Mouse (Mus musculus): ENCODE measurements around the gene Nos1ap.

The Nos1ap gene

DNA sequence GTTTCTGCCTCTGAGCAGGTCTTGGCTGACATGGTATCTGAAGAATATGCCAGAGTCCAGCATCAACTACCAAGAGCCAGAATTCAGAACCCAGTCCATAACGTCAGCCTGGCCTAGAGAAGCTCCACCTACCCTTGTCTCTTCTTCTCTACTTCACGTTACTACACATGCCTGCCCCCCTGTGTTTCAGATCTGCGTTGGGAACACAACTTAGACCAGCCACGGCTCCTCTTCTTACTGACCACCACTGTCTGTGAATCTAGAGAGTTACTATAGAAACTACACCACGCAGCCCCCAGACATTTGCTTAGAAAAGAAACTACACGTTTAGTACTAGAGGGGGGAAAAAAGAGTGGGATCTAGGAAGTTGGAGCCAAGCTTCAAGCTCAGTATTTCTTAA lies 2.9 kb downstream of the Nos1ap start:
- no peak for DNase-seq

DNA sequence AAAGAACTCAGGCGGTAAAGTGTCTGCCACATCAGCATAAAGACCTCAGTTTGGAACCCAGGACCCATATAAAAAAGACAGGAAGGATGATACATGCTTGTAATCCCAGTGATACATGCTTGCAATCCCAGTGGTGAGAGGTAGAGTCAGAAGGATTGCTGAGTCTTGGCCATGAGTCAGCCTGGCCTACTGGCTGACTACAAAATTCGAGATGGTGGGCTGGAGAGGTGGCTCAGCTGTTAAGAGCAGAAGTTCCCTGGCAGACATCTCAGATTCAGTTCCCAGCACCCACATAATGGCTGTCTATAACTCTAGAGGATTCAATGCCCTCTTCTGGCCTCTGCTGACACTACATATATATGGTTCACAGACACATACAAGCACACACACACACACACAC lies 5.7 kb downstream of the Nos1ap start:
- no peak for DNase-seq

DNA sequence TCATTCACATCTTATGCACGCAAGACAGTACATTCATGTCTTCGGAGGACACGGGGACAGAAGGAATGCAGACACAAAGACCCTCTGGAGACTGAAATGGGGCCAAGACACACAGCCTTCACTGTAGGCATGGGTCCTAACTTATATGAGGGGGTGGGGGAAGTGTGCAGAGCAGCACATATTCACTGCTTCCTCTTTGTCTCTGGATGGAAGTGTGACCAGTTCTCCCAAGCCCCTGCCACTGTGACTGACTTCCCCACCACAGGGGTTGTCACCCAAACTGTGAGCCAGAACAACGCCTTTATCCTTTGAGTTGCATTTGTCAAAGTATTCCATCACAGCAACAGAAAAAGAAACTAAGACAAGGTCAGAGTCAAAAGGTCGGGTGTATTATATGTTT lies 7.3 kb downstream of the Nos1ap start:
- DNase-seq, result no peak

DNA sequence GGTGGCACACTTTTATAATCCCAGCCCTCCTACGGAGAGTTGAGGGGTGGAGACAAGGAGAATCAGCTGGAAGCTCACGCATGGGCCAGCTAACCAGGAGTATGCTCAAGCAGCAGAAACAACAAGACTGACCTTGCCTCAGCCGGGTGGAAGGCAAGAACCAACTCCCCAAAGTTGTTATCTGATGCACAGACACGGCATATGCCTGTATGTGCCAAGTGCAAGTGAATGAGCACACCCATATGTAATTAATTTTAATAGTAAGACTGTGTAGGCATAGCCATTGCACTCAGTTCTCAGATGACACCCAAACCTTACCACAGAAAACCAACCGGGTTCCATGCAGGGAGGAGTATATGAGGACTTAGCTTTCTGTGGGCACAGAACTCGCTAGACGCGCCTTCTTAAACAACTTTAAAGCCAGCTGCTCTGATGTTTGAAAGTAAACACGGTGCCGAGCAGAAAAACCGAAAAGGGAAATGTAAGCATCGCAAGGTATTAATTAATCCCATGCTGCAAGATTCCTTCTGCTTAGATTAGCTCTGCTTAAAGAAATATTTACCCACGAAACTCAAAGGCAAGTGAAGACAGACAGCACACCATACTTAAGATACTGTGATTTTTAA lies 9.1 kb downstream of the Nos1ap start:
- DNase-seq, result no peak

DNA sequence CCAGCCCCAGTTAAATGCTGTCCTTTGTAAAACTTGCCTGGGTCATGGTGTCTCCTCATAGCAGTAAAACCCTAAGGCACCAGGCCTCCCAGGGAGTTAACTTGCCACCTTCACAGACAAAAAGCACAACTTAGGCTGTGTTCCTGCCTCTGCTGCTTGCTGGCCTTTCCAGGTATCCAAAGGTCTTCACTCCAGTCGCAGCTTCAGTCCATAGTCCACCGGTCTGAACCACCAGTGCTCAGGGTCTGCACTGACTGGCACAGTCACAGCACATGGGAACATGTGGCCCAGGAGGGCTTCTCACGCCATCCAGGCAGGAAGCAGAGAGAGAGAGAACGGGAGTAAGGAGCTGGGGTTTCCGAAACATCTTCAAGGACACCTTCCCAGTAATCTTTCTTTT lies 10.2 kb downstream of the Nos1ap start:
- no peak for DNase-seq

DNA sequence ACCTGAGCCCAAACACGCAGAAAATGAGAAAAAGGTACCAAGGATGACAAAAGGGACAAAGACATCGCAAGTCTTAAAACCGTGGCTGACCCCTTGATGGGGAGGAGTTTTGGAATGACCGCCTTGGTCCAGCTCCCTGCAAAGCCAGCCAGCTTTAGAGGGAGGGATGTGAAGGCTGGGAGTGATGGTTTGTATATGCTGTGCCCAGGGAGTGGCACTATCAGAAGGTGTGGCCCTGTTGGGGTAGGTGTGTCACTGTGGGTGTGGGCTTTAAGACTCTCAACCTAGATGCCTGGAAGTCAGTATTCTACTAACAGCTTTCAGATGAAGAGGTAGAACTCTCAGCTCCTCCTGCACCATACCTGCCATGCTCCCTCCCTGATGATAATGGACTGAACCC lies 10.6 kb downstream of the Nos1ap start:
- no peak for DNase-seq

DNA sequence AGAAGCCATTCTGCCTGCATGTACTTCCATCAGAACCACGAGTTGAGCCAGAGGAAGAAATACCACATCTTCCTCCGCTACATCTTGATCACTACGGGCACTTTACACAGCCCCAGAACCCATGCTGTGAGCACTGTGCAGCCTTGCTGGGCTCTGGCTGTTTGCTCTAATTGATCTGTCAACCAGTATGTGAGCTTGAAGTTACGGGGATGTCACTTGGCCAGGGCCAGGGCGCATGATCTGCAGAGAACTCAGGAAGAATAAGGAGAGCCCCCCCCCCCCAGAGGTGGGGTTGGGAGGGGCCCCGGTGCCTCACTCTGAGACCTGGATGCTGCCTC lies 13.0 kb downstream of the Nos1ap start:
- DNase-seq, result no peak

DNA sequence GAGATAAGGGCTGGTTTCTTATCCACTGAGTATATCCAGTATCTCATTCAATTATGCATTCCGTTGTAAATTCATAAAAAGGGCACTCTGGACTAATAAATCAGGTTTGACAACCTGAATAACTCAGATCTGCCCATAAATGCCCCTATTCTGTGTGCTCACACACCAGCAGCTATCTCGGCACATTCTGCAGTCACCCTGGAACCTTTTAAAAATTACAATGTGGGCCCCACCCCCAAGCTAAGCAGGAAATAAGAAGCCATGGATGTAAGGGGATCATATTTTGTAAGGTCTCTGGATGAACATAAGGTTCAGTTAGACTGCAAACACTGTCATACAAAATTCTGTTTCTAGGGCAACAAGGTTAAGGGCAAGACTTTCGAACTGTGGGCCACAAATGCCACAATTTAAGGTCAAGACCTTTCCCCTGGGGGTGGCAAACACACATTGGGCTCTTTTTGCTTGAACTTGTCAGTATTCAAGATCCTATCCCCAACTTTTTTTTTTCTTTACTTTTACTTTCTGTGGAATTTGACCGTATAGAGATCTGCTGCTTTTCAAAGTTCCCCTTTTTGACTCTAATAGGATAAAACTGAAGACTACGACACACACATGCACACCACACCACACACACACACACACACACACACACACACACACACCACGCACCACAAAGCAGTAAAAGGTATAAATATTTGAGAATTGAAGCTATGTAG lies 13.5 kb downstream of the Nos1ap start:
- DNase-seq, result no peak

DNA sequence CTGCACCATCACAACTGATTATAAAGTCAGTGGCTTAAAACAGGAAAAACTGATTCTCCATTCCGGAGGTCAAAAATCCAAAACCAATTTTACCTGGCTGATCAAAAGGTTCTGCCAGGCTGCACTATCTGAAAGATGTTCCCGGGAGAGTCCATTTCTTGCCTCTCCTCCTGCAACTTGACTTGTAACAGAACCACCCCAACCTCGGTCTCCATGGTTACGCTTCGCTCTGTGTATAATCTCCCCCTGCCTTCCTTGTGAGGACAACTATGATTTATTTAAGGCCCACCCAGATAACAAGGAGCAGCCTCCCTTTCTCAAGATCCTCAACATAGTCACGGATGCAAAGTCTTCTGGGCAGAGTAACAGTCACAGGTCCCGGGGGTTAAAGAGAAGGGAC lies 16.5 kb downstream of the Nos1ap start:
- no peak for DNase-seq

DNA sequence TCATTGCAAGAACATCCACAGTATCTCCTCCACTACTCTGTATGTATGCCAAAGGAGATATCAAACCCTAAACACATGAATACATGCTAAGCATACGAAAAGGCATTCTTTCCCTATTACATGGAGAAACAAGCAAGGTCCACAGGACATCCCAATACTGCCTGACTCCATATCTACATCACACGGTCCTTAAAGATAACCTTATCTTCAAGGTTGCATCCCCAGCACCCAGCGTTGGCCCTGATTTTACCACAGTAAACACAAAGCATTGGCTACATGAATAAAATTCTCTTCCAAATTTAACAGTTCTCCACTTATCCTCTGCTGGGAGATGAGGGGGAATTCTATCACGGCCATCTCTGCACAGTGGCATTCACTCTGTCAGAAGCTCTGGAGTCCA lies 22.7 kb downstream of the Nos1ap start:
- no peak for DNase-seq

DNA sequence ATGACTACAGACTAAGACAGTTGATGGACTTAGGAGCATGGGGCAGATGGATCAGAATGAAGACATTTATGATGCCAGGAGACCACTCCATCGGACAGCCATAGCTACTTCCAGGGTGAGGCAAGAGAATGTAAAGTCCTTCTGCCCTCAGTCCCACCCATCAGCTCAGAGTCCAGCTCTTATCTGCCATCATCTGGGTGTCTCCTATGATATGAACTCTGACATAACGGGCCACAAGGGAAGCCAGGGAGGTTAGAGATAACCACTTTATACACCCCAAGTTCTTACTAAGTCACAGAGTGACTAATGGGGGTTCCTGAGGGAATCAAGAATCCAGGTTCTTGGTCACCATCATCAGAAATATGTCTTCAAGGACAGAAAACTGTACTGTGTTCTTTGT lies 23.1 kb downstream of the Nos1ap start:
- DNase-seq, result no peak

DNA sequence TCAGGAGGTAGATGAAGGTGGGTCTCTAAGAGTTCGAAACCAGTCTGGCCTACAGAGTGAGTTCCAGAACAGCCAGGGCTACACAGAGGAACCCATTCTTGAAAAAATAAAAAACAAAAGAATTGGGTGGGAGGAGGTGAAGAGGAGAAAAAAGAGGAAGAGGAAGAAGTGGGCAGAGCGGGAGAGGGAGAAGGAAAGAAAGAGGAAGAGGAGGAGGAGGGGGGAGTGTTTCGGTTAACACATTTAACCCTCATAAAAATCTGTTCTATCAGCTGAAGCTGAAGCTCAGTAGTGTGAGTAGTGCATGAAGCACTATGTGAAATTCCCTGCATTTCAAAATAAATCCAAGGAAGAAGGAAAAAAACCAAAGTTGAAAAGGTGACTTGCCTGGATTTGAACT lies 24.7 kb downstream of the Nos1ap start:
- DNase-seq, result no peak

DNA sequence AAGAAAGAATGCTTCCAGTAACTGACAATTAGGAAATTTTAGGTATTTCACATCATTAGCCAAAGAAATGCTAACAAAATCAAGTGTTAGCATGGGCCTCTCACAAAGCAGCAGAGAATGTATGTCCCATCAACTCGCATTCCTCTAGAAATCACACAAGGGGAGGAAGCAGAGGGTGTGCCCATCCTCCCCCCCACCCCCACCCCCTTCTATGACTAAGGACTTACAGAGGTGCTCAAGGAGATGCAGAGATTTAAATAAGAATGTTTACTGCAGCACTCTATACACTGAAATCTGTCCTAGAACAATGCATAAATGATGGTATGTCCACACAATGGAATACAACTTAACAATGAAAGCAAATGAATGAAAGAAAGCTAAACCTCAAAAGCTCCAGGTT lies 27.2 kb downstream of the Nos1ap start:
- no peak for DNase-seq

DNA sequence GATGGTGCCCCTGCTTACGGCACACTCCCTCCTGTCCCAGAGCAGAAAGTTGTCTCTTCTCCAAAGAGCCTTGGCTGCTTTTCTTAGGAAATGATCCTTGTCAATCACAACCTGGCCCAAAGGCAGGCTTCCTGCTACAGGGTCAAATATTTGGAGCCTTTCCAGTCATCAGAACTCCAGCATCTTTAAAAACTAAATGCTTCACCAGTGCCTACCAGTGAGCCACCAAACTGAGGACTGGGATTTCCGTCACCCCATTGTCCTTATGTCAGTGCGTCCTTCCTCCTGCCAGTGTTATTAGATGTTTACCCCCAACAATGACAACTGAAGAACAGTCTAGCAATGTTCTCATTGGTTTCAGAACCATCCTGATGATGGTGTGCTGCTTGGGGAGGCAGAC lies 28.9 kb downstream of the Nos1ap start:
- DNase-seq, result peak; percentile 53

DNA sequence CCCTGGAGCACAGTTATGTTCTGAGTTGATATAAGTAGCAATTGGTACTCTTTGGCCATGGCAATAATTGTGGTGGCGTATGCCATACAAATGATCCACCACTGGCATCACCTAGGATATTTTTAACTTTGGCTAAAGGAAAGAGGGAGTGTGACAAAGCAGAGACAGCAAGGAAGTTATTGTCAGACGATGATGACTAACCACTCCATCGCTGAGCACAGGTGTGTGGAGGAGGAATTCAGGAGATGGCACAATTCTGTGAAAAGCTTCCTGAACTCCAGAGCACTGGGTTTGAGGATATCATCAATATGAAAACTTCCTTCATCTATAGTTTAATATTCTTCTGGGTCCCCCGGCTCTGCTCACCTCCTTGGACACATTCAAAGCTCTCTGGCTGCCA lies 31.7 kb downstream of the Nos1ap start:
- no peak for DNase-seq

DNA sequence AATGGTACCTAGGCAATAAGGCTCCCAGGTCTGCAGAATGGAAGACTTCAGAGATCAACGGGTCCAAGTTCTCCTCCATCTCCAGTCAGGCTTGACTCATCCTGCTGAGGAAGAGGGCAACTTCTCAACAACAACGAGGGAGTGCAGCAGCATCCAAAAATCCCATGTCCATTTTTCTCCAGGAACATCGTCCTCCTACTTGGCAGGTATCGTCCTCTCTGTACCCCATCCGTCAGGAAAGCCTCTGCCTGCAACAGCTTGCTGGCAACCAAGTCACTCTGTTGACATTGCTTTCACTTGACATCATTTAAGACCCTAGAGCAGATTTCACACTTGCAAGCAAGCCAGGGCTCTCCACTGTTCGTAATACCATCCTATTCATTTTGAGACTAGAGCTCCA lies 33.0 kb downstream of the Nos1ap start:
- DNase-seq, result no peak

DNA sequence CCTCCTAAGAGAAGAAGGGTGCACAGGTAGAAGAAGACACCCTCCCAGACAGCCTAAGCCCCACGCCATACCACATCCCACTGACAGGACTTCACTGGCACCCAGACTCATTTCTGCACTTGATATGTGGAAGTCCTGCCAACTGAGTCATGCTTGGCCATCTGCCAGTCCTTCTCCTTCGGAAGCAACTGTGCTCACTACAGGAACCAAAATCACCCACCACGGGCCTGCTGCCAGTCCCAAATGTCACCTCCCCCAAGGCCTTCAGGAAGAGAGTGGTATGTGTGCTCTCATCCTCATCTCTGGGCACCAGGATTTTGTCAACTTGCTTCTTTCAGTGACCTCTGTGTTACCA lies 34.7 kb downstream of the Nos1ap start:
- peak; percentile 94 for DNase-seq

DNA sequence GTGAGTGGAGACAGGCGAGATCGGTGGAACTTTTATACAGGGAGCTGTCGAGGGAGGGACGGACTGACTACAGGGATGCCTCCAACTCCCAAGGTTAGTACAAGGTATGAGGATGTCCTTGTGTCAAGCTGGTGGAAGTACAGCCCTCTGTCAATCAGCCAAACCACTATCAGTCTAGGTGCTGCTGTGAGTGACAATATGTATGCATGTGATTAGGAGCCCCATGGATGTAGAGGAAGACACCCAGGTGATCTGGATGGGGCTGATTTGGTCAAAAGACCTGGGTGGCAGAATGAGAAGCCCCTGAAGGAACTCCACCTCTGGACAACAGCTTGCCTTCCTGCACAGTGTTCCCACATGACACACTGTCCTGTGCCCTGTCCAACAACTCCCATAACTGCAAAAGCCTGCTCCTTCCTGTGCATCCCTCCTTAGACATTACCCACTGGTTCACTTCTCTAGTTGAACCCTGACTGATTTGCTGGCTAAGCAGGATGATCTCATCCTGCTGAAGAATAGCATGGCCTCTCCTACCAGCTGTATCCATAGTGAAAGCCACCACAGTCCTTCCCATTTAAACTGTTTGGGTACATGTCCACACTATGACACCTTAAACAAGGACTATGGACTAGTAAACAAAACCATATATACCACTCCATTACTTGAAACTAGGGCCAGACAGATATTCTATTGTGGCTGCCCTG lies 35.3 kb downstream of the Nos1ap start:
- no peak for DNase-seq

DNA sequence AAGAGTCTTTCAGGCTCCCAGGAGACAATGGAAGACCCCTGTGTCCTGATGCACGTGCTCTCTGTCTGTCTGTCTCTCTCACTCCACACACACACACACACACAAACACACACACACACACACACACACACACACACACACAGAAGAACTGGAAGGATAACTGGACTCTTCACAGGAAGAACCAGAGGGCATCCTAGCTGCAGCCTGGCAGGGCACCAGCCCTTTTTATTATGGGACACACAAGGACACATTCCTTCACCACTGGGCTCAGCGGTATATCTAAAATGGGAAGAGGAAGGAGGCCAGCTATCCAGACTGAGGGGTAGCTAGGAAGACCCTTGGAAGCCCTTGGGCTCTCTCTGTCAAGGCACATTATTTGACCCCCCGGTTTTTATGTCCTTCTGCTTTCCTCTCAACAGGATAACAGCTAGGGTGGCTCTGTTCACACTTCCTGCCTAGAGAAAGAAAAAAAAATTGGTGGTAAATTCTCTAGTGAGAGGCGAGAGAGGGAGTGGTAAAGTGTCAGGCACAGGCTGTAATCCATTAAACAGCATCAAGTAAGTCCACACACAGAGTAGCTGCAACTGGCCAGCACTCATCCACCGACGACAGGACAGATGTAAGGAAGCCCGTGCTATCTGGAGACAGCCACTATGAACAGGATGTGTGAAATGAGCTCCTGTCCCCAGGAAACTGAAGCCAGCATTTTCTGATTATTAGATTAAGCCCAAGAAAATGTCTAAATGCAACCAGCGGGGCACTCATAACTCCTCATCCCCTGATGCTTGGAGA lies 38.8 kb downstream of the Nos1ap start:
- DNase-seq, result peak; percentile 30

DNA sequence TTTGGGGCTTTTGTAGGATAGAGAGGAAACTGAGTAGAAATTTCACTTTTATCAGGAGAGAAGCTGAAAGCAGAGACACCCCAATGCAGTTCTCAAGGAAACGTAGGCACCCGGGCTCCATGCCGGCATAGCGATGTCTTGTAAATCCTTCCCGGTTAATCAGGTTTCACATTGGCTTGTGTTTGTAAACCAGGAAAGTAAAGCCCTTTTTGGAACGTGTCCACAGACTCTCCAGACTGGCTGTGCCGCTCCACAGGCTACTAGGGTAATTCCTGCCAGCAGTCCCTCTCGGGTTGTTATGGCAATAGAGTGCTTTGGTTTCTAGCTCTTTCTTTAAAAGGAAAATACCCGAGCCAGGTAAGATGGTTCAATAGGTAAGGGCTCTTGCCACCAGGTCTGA lies 40.6 kb downstream of the Nos1ap start:
- peak; percentile 91 for DNase-seq

DNA sequence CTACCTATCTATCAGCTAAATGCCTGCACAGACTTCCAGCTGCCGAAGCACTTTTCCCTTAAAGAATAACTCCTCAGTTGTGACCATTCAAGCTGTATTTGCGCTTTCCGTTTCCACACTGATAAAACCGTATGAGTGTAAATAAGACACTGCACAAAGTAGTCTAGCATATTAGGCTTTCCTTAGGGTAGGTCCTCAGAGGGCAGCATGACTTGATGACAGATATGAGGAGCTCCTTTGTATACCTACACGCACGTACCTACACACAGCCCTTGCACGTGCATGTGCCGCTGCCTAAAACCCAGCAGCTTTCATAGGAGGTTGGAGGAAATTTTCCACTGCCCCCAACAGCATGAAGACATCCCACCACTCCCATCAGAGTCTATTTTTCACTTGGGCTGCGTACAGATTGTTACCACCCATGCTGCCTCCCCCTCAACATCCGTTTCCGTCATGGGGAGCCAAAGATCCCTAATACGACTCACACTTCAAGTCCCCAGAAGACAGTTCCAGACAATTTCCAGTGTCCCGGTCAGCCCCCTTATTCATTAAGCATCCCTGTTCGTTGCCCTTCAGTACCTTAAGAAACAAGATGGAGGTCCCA lies 41.4 kb downstream of the Nos1ap start:
- no peak for DNase-seq

DNA sequence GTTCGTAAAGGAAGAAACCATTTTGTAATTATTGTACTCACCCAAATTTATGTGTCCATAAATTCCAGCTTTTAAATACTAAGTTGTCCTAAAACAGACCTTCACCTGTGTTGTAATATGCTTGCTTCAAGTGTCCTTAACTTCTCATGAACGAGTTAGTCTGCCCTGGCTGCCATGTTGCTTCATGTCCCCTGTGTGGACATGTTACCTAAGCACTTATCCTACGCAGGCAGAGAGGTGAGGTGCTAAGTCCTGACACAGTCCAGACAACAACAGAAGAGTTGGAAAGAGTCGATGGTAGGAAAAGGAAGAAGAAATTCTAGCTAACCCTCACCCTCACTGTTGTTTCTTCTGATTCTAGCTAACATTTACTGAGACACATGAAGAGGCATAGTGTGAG lies 43.4 kb downstream of the Nos1ap start:
- no peak for DNase-seq

DNA sequence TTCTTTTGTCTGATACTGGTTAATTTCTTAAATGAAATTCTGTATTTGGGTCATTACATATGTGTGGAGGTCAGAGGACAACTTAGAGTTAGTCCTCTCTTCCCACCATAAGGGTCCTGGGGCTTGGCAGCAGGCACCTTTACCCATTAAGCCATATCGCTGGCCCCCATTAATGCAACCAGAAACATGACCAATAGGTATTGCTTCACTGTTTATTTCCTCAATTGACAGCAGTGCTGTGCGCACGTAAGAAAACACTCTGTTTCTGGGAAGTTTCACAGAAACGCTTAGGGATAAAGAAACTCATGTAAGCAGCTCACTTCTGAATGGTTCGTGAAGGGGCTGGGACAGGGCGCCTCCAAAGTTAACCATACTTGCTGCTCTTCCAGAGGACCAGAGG lies 44.4 kb downstream of the Nos1ap start:
- no peak for DNase-seq

Measured in lung, postnatal 36 days (tissue).